Mouse (Mus musculus) testis, adult 2 months (tissue): ENCODE results near the gene Acy3.

Experiments
- CTCF ChIP-seq: fragments of 200-500 bp; IDR thresholded peaks from 2 replicates; pipeline ENCODE4 v1.5.1; 2012; ENCODE audit warnings: low read depth, mild to moderate bottlenecking, inconsistent platforms, low read length, moderate library complexity; ENCODE audit not compliant: control insufficient read depth, insufficient read depth, insufficient replicate concordance
- POLR2A ChIP-seq: fragments of 200-500 bp; IDR thresholded peaks from 2 replicates; pipeline ENCODE4 v1.6.1; 2012; ENCODE audit warnings: low read depth, mild to moderate bottlenecking, inconsistent platforms, low read length, moderate library complexity; ENCODE audit not compliant: control insufficient read depth

DNA sequence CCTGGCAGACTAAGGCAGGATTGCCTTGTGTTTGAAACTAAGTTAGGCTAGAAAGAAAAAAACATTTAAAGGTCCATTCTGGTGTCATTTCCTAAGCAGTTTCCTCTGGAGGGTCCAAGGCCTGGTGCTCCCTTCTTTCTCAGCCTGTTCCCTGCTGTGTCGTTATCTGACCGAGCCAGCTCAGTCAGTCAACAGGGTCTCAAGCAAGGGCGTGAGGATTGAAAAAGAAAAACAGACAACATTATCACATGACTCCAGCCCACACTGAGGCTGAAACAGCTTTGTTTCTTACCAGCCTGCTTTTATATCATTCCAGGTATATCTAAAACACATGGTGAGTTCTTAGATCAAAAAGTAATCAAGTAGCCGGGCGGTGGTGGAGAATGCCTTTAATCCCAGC lies 29.3 kb downstream of the Acy3 start:
- no peak for TF ChIP-seq CTCF
- TF ChIP-seq POLR2A: no peak
